Mouse (Mus musculus): Measurements from ENCODE around the gene Ugt1a9. TPM values are rescaled to one million over a fixed set of nuclear protein-coding genes. Genes with fewer than 3 reads are reported as not detected.
"Not testable (repeated sequence)": the region's sequence is repeated elsewhere in the genome, so short reads cannot be mapped to it uniquely, and the experiment has no call there.

Ugt1a9 gene
- total RNA-seq, 2 experiments from 2014 or later: not detected

GRCm38 (mm10) chr1:88104667-88105430, 34.2 kb downstream of the Ugt1a9 start:
- intact Hi-C loops (cut with DNase I): no loop called here
- no peak for DNase-seq (ENCODE audit: low spot score in 2 of 2)

GRCm38 (mm10) chr1:88105656-88106055, 35.1 kb downstream of the Ugt1a9 start:
- intact Hi-C loops (cut with DNase I): no loop called here
- no peak for DNase-seq (ENCODE audit: low spot score in 2 of 2)

DNA sequence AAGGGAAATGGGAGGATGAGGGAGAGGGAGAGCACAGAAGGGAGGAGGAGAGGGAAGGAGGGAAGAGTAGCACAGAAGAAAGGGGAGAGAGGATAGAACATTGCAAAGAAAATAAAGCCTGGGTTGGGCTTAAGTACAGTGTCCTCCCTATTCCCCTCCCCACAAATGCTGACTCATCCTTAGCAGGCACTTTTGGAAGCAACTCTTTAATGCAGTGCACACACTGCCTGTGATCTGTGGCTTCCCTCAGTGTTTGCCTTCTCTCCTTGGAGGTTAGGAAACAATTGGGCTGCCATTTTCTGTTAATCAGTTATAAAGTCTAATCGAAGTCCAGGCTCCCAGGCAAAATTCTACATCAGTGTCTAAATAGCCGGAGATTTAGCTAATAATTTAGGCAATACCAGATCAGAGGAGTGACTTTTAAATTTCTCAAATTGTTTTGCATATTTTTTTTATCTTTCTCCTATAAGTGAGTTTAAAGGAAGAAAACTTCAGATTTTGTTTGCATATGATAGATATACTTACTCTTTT, 38.5 kb downstream of the Ugt1a9 start:
- intact Hi-C loops (cut with DNase I); DNase-seq (ENCODE audit: low spot score in 2 of 2): not testable (repeated sequence)

DNA sequence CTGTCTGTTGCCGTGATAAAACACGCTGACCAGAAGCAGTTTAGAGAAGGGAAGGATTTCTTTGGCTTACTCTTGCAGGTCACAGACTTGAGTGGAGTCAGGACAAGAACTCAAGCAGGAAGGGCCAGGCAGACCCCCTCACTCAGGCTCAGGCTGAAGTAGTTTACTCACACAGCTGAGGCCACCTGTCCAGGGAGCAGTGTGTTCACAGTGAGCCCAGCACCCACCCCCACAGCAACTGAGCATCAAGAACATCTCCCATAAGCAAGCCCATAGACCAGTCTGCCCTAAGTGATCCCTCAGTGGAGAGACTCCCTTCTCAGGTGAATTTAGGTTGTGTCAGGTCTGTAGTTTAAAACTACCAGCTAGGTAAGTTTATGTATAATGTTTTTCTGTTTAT, 39.0 kb downstream of the Ugt1a9 start:
- DNase-seq (ENCODE audit: low spot score in 2 of 2); intact Hi-C loops (cut with DNase I): not testable (repeated sequence)

GRCm38 (mm10) chr1:88112769-88113168, 42.2 kb downstream of the Ugt1a9 start:
- DNase-seq (ENCODE audit: low spot score in 2 of 2); intact Hi-C loops (cut with DNase I): not testable (repeated sequence)

- intact Hi-C loops (cut with DNase I); DNase-seq (ENCODE audit: low spot score in 2 of 2): not testable (repeated sequence)
Observed at GRCm38 (mm10) chr1:88120550-88120949, 50.0 kb downstream of the Ugt1a9 start.

DNA sequence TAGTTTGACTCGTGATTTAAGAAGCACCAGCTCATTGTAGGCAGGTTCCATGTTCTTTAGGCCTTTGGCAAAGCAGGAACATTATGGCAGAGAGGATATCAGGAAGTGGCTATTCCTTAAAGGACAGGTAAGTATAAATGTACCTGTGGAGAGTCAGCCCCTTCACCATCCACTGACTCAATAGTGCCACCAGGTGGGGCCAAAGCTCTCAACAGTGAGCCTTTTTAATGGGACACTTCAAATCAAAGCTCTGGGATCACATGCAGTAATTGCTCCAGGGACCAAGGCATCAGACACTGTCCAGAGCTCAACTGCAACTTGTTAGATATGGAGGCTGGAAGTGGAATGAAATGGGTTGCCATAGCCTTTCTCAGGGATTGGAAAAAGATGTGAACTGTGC, 50.9 kb downstream of the Ugt1a9 start:
- DNase-seq (ENCODE audit: low spot score in 2 of 2); intact Hi-C loops (cut with DNase I): not testable (repeated sequence)

DNA sequence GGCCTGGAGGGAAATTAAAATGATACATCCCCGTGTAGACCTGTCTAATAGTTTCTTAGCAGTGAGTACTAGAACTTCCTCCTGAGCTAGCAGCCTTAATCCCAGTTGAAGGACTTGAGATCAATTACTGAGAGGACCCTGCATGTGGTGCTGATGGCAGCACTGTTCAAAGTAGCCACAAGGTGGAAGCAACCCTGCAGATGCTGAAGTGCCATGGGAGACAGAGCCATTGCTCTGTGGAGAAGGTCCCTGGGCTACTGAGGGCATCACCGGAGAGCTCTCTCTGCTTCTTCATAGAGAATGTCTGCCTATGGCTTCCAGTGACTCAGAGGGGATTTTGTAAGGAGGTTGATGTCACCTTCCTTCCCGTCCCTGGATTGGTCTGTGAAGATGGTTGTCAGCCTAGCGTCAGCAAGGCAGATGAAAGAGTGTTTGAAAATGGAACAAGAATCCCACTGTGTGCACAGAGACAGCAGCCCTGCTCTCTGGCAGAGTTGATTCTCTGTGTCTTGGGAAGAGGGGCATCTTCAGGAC, 55.3 kb downstream of the Ugt1a9 start:
- DNase-seq (ENCODE audit: low spot score in 2 of 2); intact Hi-C loops (cut with DNase I): not testable (repeated sequence)

DNA sequence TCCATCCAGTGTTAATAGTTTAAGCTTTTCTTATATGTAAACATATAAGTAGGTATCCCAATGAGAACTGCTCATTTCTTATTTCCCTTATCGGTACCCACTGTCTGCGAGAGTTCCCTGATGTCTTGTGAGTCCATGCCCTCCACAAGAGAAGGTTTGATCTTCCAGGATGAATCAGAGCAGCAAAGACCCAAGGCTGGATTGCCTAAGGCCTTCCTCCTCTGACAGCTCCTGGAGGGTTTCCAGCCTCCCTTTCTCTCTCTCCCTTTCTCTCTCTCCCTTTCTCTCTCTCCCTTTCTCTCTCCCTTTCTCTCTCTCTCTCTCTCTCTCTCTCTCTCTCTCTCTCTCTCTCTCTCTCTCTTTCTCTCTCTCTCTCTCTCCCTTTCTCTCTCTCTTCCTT, 58.5 kb downstream of the Ugt1a9 start:
- DNase-seq (ENCODE audit: low spot score in 2 of 2); intact Hi-C loops (cut with DNase I): not testable (repeated sequence)

- intact Hi-C loops (cut with DNase I); DNase-seq (ENCODE audit: low spot score in 2 of 2): not testable (repeated sequence)
Observed at GRCm38 (mm10) chr1:88130223-88130622, 59.6 kb downstream of the Ugt1a9 start.

DNA sequence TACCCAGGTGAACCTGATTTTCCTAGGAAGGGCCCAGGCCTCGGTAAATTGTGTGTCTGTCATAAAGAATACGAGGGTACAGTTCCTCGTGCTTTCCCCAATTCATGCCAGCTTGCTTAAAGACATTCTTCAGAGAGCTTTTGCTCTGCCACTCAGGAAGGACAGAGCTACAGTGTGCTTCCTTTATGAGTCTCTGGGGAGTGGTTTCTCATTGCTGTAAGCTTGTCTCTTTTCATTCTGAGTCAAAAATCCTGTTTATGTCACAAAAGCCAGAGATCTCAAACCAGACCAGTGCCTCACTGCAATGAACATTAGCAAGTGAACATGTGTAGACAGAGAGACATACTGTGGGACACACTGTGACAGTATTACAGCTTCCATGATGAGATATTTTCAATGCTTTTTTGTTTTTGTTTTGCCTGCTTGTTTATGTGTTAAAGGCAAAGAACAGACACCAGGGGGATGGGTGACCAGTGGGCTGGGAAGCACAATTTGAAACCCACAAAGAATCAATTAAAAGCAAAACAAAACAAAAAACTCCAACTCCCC, 63.4 kb downstream of the Ugt1a9 start:
- intact Hi-C loops (cut with DNase I): no loop called here
- no peak for DNase-seq (ENCODE audit: low spot score in 2 of 2)

DNA sequence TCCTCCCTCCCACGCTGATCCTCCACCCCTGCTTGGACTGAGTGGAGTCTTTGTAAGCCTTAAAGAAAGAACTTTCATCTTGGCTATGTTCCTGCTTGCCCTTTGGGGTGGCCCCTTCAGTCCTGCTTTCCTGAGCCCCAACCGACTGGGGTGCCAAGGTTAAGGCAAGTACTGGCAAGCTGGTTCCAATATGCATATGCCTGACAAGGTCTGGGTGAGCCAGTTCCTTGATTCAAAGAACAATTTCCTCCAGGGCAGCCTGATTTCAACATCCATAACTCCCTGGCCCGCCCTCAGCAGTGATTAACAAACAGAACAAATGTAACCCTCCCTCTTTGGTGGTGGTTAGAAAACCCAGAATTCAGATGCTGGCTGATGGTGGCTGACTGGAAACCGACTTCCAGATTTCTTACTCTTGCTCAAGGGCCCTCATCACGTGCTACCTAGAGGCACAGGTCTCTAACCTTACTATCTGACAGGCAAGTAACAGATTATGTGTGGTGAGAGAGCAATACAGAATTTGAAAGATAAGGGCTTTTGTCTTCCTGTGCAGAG, 63.9 kb downstream of the Ugt1a9 start, which contains the start of gene Ugt1a6a:
Ugt1a6a (plus strand) TSS at position 353 of the 555 bp plus-strand sequence.
- intact Hi-C loops (cut with DNase I); DNase-seq (ENCODE audit: low spot score in 2 of 2): not testable (repeated sequence)

- intact Hi-C loops (cut with DNase I); DNase-seq (ENCODE audit: low spot score in 2 of 2): not testable (repeated sequence)
Observed at GRCm38 (mm10) chr1:88135229-88135904, 64.8 kb downstream of the Ugt1a9 start.

GRCm38 (mm10) chr1:88136646-88137045, 66.0 kb downstream of the Ugt1a9 start:
- no peak for DNase-seq (ENCODE audit: low spot score in 2 of 2)

GRCm38 (mm10) chr1:88137264-88137663, 66.7 kb downstream of the Ugt1a9 start:
- intact Hi-C loops (cut with DNase I): no loop called here

More at GRCm38 (mm10) chr1:88136646-88137045, 66.0 kb downstream of the Ugt1a9 start:
- intact Hi-C loops (cut with DNase I): no loop called here

DNA sequence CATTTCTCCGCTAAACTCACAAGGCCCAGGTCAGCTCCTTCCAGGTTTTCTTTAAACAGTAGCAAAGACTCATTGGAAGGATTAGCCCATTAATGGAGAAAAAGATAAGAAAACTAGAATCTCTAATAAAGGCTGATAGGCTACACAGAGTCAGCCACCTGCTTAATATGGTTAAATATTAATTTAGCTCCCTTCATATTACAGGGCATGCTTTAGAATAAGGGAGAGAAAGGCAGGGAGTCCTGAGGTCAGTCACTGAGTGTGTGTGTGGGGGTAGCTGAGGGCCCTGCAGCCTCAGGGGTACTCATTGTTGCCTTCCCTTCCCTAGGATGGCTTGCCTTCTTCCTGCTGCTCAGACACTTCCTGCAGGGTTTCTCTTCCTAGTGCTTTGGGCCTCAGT, 67.5 kb downstream of the Ugt1a9 start:
- intact Hi-C loops (cut with DNase I): no loop called here
- no peak for DNase-seq (ENCODE audit: low spot score in 2 of 2)

More at GRCm38 (mm10) chr1:88137264-88137663, 66.7 kb downstream of the Ugt1a9 start:
- DNase-seq (ENCODE audit: low spot score in 2 of 2): no peak

DNA sequence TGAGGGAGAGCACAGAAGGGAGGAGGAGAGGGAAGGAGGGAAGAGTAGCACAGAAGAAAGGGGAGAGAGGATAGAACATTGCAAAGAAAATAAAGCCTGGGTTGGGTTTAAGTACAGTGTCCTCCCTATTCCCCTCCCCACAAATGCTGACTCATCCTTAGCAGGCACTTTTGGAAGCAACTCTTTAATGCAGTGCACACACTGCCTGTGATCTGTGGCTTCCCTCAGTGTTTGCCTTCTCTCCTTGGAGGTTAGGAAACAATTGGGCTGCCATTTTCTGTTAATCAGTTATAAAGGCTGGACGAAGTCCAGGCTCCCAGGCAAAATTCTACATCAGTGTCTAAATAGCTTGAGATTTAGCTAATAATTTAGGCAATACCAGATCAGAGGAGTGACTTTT, 69.9 kb downstream of the Ugt1a9 start:
- intact Hi-C loops (cut with DNase I): loop anchor here (10.0 kb wide), 1 partner anchor 136 kb away; the partner anchor contains the start of gene Usp40
- not testable (repeated sequence) for DNase-seq (ENCODE audit: low spot score in 2 of 2)

DNA sequence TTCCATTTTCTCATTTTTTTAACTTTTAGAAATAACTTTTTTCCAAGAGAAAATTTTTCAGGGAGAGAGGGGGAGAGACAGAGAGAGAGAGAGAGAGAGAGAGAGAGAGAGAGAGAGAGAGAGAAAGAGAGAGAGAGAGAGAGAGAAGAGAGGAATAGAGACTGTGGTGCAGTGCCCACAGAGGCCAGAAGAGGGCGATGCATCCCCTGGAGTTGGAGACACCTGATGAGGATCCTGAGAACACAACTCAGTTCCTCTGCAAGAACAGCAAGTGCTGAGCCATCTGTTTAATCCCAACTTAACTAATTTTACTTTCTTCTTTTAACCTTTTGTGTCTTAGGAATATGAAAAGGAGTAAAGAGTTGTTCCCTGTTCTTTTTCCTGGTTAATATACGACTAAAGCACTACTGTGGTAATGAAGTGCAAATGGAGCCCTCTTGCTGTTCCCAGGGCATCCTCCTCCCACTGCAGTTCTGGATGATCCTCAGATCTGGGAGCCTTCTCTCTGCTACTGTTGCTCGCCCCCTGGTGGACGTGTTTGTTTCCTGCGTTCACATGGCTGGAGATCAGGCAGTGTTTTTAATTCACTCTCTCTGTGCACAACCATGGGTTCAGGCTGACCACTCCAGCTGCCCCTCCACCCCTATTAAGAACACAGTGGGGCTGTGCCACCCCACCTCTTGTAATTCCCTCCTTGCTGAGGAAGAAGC, 73.5 kb downstream of the Ugt1a9 start:
- peak; percentile 43 to 45 for DNase-seq (ENCODE audit: low spot score in 2 of 2)
- intact Hi-C loops (cut with DNase I): loop anchor here (10.0 kb wide), 1 partner anchor 139 kb away; the partner anchor contains the start of gene Usp40

DNA sequence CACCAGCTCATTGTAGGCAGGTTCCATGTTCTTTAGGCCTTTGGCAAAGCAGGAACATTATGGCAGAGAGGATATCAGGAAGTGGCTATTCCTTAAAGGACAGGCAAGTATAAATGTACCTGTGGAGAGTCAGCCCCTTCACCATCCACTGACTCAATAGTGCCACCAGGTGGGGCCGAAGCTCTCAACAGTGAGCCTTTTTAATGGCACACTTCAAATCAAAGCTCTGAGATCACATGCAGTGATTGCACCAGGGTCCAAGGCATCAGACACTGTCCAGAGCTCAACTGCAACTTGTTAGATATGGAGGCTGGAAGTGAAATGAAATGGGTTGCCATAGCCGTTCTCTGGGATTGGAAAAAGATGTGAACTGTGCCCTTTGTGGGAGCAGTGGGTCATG, 74.7 kb downstream of the Ugt1a9 start:
- DNase-seq (ENCODE audit: low spot score in 2 of 2): not testable (repeated sequence)
- intact Hi-C loops (cut with DNase I): loop anchor here (10.0 kb wide), 1 partner anchor 140 kb away; the partner anchor contains the start of gene Usp40

All from left cerebral cortex, postnatal 14 days (tissue).